8 mouse cellular contexts compared by ENCODE assay signal in the genomic region with DNA sequence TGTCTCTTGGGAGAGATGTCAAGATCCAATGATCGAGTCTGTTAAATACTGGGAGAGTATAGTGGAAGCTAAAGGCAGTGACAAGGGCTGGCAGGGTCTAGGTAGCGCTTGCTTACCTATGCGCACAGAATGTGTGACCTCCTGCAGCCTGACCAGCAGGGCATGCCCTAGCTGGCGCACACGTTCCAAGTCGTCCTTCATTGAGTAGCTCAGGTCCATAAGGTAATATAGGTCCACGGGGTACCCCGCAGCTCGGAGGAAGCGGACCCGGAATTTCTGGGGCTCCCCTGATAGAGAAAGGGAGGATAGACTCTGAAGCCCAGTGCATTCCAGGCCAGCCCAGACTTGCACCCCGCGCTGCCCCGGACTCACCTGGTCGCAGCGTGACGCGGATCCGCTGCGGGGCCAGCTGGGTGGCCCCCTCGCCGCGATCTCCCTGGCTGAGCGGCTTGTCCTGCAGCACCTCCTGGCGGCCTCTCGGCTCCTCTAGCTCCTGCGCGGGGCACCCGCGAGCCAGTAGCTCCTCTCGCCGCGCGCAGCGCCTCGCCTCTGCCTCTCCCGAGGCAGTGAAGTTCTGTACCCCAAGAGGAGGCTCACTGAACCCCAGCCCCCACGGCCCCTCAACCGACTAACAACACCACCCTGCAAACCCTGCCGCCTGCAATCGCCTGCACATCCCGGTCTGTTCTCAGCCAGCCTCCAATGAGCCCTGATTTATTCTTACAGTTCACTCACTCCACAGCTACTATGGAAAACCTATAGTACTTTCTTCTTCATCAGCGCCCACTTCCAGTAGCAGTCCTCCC. TPM values are rescaled to one million over a fixed set of nuclear protein-coding genes. Genes with fewer than 3 reads are reported as not detected.
DNase-seq lines count a peak whose midpoint lies in the region; ATAC-seq and TF ChIP-seq lines count a peak whose summit lies in the region.

No protein-coding gene starts in this region.

- H3K9ac ChIP-seq in intestine, postnatal 0 days (ENCODE audit: low read depth, low read length): peak overlapping the region; percentile 45
- H3K9ac ChIP-seq in limb, embryonic 15.5 days: peak overlapping the region; percentile 44
- peak overlapping the region; percentile 48 for H3K9ac ChIP-seq in midbrain, embryonic 15.5 days

- peak; percentile 78 to 81 for DNase-seq in left cerebral cortex, adult 18-20 months (ENCODE audit: low spot score in 2 of 2)
- no peak for DNase-seq in left cerebral cortex, adult 11 months (ENCODE audit: low spot score)
- DNase-seq in embryo, embryonic 11.5 days (ENCODE audit: low read depth, low spot score): peak; percentile 65
- peak; percentile 80 to 86 for DNase-seq in gastrocnemius, postnatal 4 days (ENCODE audit: low spot score in 2 of 2)
- DNase-seq in spleen, postnatal 14 days (ENCODE audit: low spot score in 2 of 2): peak; percentile 65 to 77

- H3K27ac ChIP-seq in intestine, postnatal 0 days (ENCODE audit: low read depth, low read length): no peak overlapping the region
- H3K27ac ChIP-seq in limb, embryonic 15.5 days: peak overlapping the region; percentile 57; the same call in 1 of the 2 replicates
- no peak overlapping the region for H3K27ac ChIP-seq in midbrain, embryonic 15.5 days

- WGBS in intestine, postnatal 0 days: 4% methylated on average over 37 of the region's 43 CpGs
- whole genome bisulfite sequencing in limb, embryonic 15.5 days: 1% methylated on average over 43 of the region's 43 CpGs
- 2% methylated on average over 43 of the region's 43 CpGs for WGBS in midbrain, embryonic 15.5 days

- H3K36me3 ChIP-seq in intestine, postnatal 0 days (ENCODE audit: control insufficient read depth, insufficient read depth): no peaks in the 10 kb centered on the region
- H3K36me3 ChIP-seq in limb, embryonic 15.5 days: no peaks in the 10 kb centered on the region
- H3K36me3 ChIP-seq in midbrain, embryonic 15.5 days (replicated peaks): no peaks in the 10 kb centered on the region

- H3K4me3 ChIP-seq in intestine, postnatal 0 days (ENCODE audit: low read depth, low read length): peak overlapping the region; percentile 38
- peak overlapping the region; percentile 51 for H3K4me3 ChIP-seq in limb, embryonic 15.5 days
- H3K4me3 ChIP-seq in midbrain, embryonic 15.5 days: peak overlapping the region; percentile 42

- H3K27me3 ChIP-seq in intestine, postnatal 0 days (replicated peaks; ENCODE audit: control insufficient read depth, insufficient read depth, low read length): no peaks in the 10 kb centered on the region; the same call in 1 of the 2 replicates
- peaks cover 9% of the 10 kb centered on the region for H3K27me3 ChIP-seq in limb, embryonic 15.5 days
- peaks cover 13% of the 10 kb centered on the region for H3K27me3 ChIP-seq in midbrain, embryonic 15.5 days (replicated peaks)

- ATAC-seq in intestine, postnatal 0 days: peak; percentile 79
- ATAC-seq in limb, embryonic 15.5 days (ENCODE audit: insufficient number of reproducible peaks, low FRiP score, low TSS enrichment, low read depth): peak; percentile 58
- peak; percentile 80 for ATAC-seq in midbrain, embryonic 15.5 days (replicated peaks)

- H3K4me2 ChIP-seq in intestine, postnatal 0 days (replicated peaks; ENCODE audit: low read depth): peak overlapping the region; percentile 90
- H3K4me2 ChIP-seq in limb, embryonic 15.5 days: peak overlapping the region; percentile 95
- H3K4me2 ChIP-seq in midbrain, embryonic 15.5 days: peak overlapping the region; percentile 93

- peak; percentile 95 for TF ChIP-seq CTCF in intestine, postnatal 0 days (IDR thresholded peaks at IDR 0.05; ENCODE audit: low read depth)

- no peaks in the 10 kb centered on the region for H3K9me3 ChIP-seq in intestine, postnatal 0 days (ENCODE audit: control insufficient read depth)
- H3K9me3 ChIP-seq in limb, embryonic 15.5 days: no peaks in the 10 kb centered on the region
- H3K9me3 ChIP-seq in midbrain, embryonic 15.5 days: no peaks in the 10 kb centered on the region

- H3K4me1 ChIP-seq in intestine, postnatal 0 days (replicated peaks; ENCODE audit: control insufficient read depth, insufficient read depth, low read length): no peaks in the 10 kb centered on the region
- H3K4me1 ChIP-seq in limb, embryonic 15.5 days: peaks cover 16% of the 10 kb centered on the region
- H3K4me1 ChIP-seq in midbrain, embryonic 15.5 days: peaks cover 14% of the 10 kb centered on the region

RNA-seq across cellular contexts. Expression of a gene that starts 7.4 kb away (rescaled TPM):
- 1 to 10 TPM in 1 of 2 experiments, under 1 TPM in 1; 0.91 to 1.1 TPM for total RNA-seq in left cerebral cortex, adult 18-20 months (2021)
- 1 to 10 TPM; 1.3 to 2.1 TPM for total RNA-seq in gastrocnemius, postnatal 4 days (2021)
- 2.6 and 2.9 TPM in 2 replicates for polyA plus RNA-seq in intestine, postnatal 0 days (2015; fragmentation: Nextera tagmentation; extraction: Ambion mirVana)
- polyA plus RNA-seq in limb, embryonic 15.5 days (2015; fragmentation: Nextera tagmentation; extraction: Ambion mirVana): 6.3 and 6.6 TPM in 2 replicates
- polyA plus RNA-seq in midbrain, embryonic 15.5 days (2015; fragmentation: Nextera tagmentation; extraction: Ambion mirVana): 0.98 and 1.1 TPM in 2 replicates

RNA-seq across cellular contexts. Expression of a gene that starts 19.9 kb away (rescaled TPM):
- total RNA-seq in left cerebral cortex, adult 18-20 months (2021): 10 to 100 TPM; 28.5 to 30.6 TPM
- total RNA-seq in gastrocnemius, postnatal 4 days (2021): 10 to 100 TPM; 41.0 to 43.5 TPM
- 22.8 and 26.8 TPM in 2 replicates for polyA plus RNA-seq in intestine, postnatal 0 days (2015; fragmentation: Nextera tagmentation; extraction: Ambion mirVana)
- 80.3 and 81.8 TPM in 2 replicates for polyA plus RNA-seq in limb, embryonic 15.5 days (2015; fragmentation: Nextera tagmentation; extraction: Ambion mirVana)
- 38.0 and 39.4 TPM in 2 replicates for polyA plus RNA-seq in midbrain, embryonic 15.5 days (2015; fragmentation: Nextera tagmentation; extraction: Ambion mirVana)

RNA-seq across cellular contexts. Expression of a gene that starts 21.3 kb away (rescaled TPM):
- 10 to 100 TPM; 71.0 to 71.7 TPM for total RNA-seq in left cerebral cortex, adult 18-20 months (2021)
- total RNA-seq in gastrocnemius, postnatal 4 days (2021): 10 to 100 TPM; 56.8 to 66.8 TPM
- 14.1 and 16.0 TPM in 2 replicates for polyA plus RNA-seq in intestine, postnatal 0 days (2015; fragmentation: Nextera tagmentation; extraction: Ambion mirVana)
- 51.9 and 59.9 TPM in 2 replicates for polyA plus RNA-seq in limb, embryonic 15.5 days (2015; fragmentation: Nextera tagmentation; extraction: Ambion mirVana)
- 59.0 and 64.2 TPM in 2 replicates for polyA plus RNA-seq in midbrain, embryonic 15.5 days (2015; fragmentation: Nextera tagmentation; extraction: Ambion mirVana)

RNA-seq across cellular contexts. Expression of a gene that starts 32.9 kb away (rescaled TPM):
- total RNA-seq in left cerebral cortex, adult 18-20 months (2021): 10 to 100 TPM; 12.8 to 15.7 TPM
- 10 to 100 TPM; 21.3 to 27.8 TPM for total RNA-seq in gastrocnemius, postnatal 4 days (2021)
- polyA plus RNA-seq in intestine, postnatal 0 days (2015; fragmentation: Nextera tagmentation; extraction: Ambion mirVana): 5.9 and 7.3 TPM in 2 replicates
- 120 and 128 TPM in 2 replicates for polyA plus RNA-seq in limb, embryonic 15.5 days (2015; fragmentation: Nextera tagmentation; extraction: Ambion mirVana)
- polyA plus RNA-seq in midbrain, embryonic 15.5 days (2015; fragmentation: Nextera tagmentation; extraction: Ambion mirVana): 4.1 and 6.4 TPM in 2 replicates

RNA-seq across cellular contexts. Expression of a gene that starts 46.0 kb away (rescaled TPM):
- not detected for total RNA-seq in left cerebral cortex, adult 18-20 months (2021)
- total RNA-seq in gastrocnemius, postnatal 4 days (2021): not detected
- polyA plus RNA-seq in intestine, postnatal 0 days (2015; fragmentation: Nextera tagmentation; extraction: Ambion mirVana): 0.07 TPM in 1 of 2 replicates, not detected in the other
- polyA plus RNA-seq in limb, embryonic 15.5 days (2015; fragmentation: Nextera tagmentation; extraction: Ambion mirVana): 0.79 and 0.83 TPM in 2 replicates
- polyA plus RNA-seq in midbrain, embryonic 15.5 days (2015; fragmentation: Nextera tagmentation; extraction: Ambion mirVana): 0.10 TPM in 1 of 2 replicates, not detected in the other
